Mouse (Mus musculus): ENCODE measurements around the gene Lat.
A peak's percentile ranks its signal among the peaks of the same experiment; 100 is the strongest.

Gene Lat

GRCm38 (mm10) chr7:126363038-126363437, 6.3 kb downstream of the Lat start:
- no peak for DNase-seq

GRCm38 (mm10) chr7:126359049-126359448, 10.3 kb downstream of the Lat start:
- no peak for DNase-seq

GRCm38 (mm10) chr7:126358413-126358812, 11.0 kb downstream of the Lat start:
- no peak for DNase-seq

- no peak for DNase-seq
Observed at GRCm38 (mm10) chr7:126357838-126358237, 11.5 kb downstream of the Lat start.

GRCm38 (mm10) chr7:126356793-126357591, 12.4 kb downstream of the Lat start:
- DNase-seq, result no peak

GRCm38 (mm10) chr7:126355847-126356597, 13.3 kb downstream of the Lat start:
- DNase-seq, result no peak

- DNase-seq, result no peak
Observed at GRCm38 (mm10) chr7:126354738-126355614, 14.4 kb downstream of the Lat start.

GRCm38 (mm10) chr7:126353994-126354365, 15.4 kb downstream of the Lat start:
- DNase-seq, result no peak

- no peak for DNase-seq
Observed at GRCm38 (mm10) chr7:126353251-126353993, 15.9 kb downstream of the Lat start.

GRCm38 (mm10) chr7:126351419-126351951, 17.9 kb downstream of the Lat start:
- DNase-seq, result no peak

GRCm38 (mm10) chr7:126350748-126351418, 18.5 kb downstream of the Lat start:
- DNase-seq, result no peak

- DNase-seq, result no peak
Observed at GRCm38 (mm10) chr7:126348293-126348692, 21.1 kb downstream of the Lat start.

GRCm38 (mm10) chr7:126347098-126347497, 22.3 kb downstream of the Lat start:
- no peak for DNase-seq

GRCm38 (mm10) chr7:126345969-126346368, 23.4 kb downstream of the Lat start:
- DNase-seq, result no peak

GRCm38 (mm10) chr7:126345557-126345956, 23.8 kb downstream of the Lat start:
- DNase-seq, result no peak

- no peak for DNase-seq
Observed at GRCm38 (mm10) chr7:126340896-126341295, 28.5 kb downstream of the Lat start.

- DNase-seq, result peak; percentile 27 to 52
Observed at GRCm38 (mm10) chr7:126340206-126340618, 29.2 kb downstream of the Lat start.

- no peak for DNase-seq
Observed at GRCm38 (mm10) chr7:126339521-126339971, 29.8 kb downstream of the Lat start.

- no peak for DNase-seq
Observed at GRCm38 (mm10) chr7:126338906-126339305, 30.5 kb downstream of the Lat start.

GRCm38 (mm10) chr7:126335556-126335955, 33.8 kb downstream of the Lat start:
- DNase-seq, result peak in 1 of 2 experiments; percentile 28

- no peak for DNase-seq
Observed at GRCm38 (mm10) chr7:126332691-126333090, 36.7 kb downstream of the Lat start.

Measured in kidney, postnatal 36 days (tissue).